Mouse (Mus musculus) MEL (cell line): ENCODE measurements around the gene Fscn3. TPM values are rescaled to one million over a fixed set of nuclear protein-coding genes. Genes with fewer than 3 reads are reported as not detected.

Experiments
- DNase-seq: peaks from one replicate; pipeline ENCODE4 v3.0.0; 2011; ENCODE audit warnings: low read depth, low spot score
- H3K27ac ChIP-seq: 2 replicates; pipeline ENCODE4 v1.5.1; 2012; ENCODE audit warnings: low read depth, mild to moderate bottlenecking, control low read depth, low read length, moderate library complexity; ENCODE audit not compliant: control insufficient read depth
- H3K27me3 ChIP-seq, 2 experiments: fragments of 150-350 bp in 1 of 2; sonication (generic) in 1 of 2; 2 replicates each; pipeline ENCODE4 v1.6.1; 2012; ENCODE audit warnings: low read length in 2 of 2, mild to moderate bottlenecking in 2 of 2, improper control_type of control experiment in 1 of 2, moderate library complexity in 1 of 2; ENCODE audit not compliant: insufficient read depth in 2 of 2, control insufficient read depth in 1 of 2
- H3K36me3 ChIP-seq, 2 experiments: 2 replicates each; pipeline ENCODE4 v1.6.1; 2012 to 2014; ENCODE audit warnings: low read length in 2 of 2, improper control_type of control experiment in 1 of 2, inconsistent platforms in 1 of 2, mild to moderate bottlenecking in 1 of 2; ENCODE audit not compliant: insufficient read depth in 2 of 2, control insufficient read depth in 1 of 2
- H3K4me1 ChIP-seq, 2 experiments: fragments of 150-350 bp in 1 of 2; sonication (generic) in 1 of 2; 2 replicates each; pipeline ENCODE4 v1.6.1; 2012; ENCODE audit warnings: low read length in 2 of 2, improper control_type of control experiment in 1 of 2, mild to moderate bottlenecking in 1 of 2; ENCODE audit not compliant: insufficient read depth in 2 of 2, control insufficient read depth in 1 of 2
- H3K4me3 ChIP-seq, 2 experiments: fragments of 150-350 bp in 1 of 2; sonication (generic) in 1 of 2; 2 replicates each; pipeline ENCODE4 v1.5.1; 2012; ENCODE audit warnings: low read depth in 2 of 2, low read length in 2 of 2, mild to moderate bottlenecking in 2 of 2, moderate library complexity in 2 of 2, control low read depth in 1 of 2, improper control_type of control experiment in 1 of 2; ENCODE audit not compliant: control insufficient read depth in 1 of 2, insufficient read depth in 1 of 2
- H3K79me2 ChIP-seq: 2 replicates; pipeline ENCODE4 v1.6.1; 2012; ENCODE audit warnings: mild to moderate bottlenecking, low read length, moderate library complexity; ENCODE audit not compliant: control insufficient read depth, poor library complexity, insufficient read depth
- H3K9ac ChIP-seq: 2 replicates; pipeline ENCODE4 v1.6.1; 2012; ENCODE audit warnings: low read depth, mild to moderate bottlenecking, control low read depth, low read length, moderate library complexity; ENCODE audit not compliant: control insufficient read depth, poor library complexity, severe bottlenecking
- H3K9me3 ChIP-seq: fragments of 150-350 bp; sonication (generic); replicated peaks from 2 replicates; pipeline ENCODE4 v1.6.1; 2012; ENCODE audit warnings: mild to moderate bottlenecking, low read length, improper control_type of control experiment, moderate library complexity; ENCODE audit not compliant: insufficient read depth
- E2F4 ChIP-seq: IDR thresholded peaks from 2 replicates; pipeline ENCODE4 v1.6.1; 2011; ENCODE audit warnings: low read depth, low read length, improper control_type of control experiment, borderline replicate concordance
- ELF1 ChIP-seq: IDR thresholded peaks from 2 replicates; pipeline ENCODE4 v1.6.1; 2014; ENCODE audit warnings: low read depth, mild to moderate bottlenecking, inconsistent platforms, low read length, improper control_type of control experiment, moderate library complexity
- EP300 ChIP-seq, 2 experiments: IDR thresholded peaks; 2 replicates each; pipeline ENCODE4 v1.6.1; 2011; ENCODE audit warnings: improper control_type of control experiment in 2 of 2, low read length in 2 of 2, low read depth in 1 of 2, mild to moderate bottlenecking in 1 of 2
- GATA1 ChIP-seq: IDR thresholded peaks from 2 replicates; pipeline ENCODE4 v1.6.1; 2011; ENCODE audit warnings: low read depth, low read length, improper control_type of control experiment
- HCFC1 ChIP-seq: IDR thresholded peaks from 2 replicates; pipeline ENCODE4 v1.6.1; 2012; ENCODE audit warnings: low read depth, mild to moderate bottlenecking, inconsistent platforms, low read length, improper control_type of control experiment, moderate library complexity
- MAFK ChIP-seq: IDR thresholded peaks from 2 replicates; pipeline ENCODE4 v1.6.1; 2011; ENCODE audit warnings: low read depth, mild to moderate bottlenecking, low read length, improper control_type of control experiment, borderline replicate concordance
- MAX ChIP-seq: IDR thresholded peaks from 2 replicates; pipeline ENCODE4 v1.6.1; 2011; ENCODE audit warnings: low read length, improper control_type of control experiment
- MEF2A ChIP-seq: IDR thresholded peaks from 2 replicates; pipeline ENCODE4 v1.6.1; 2014; ENCODE audit warnings: low read depth, mild to moderate bottlenecking, inconsistent platforms, low read length, improper control_type of control experiment; ENCODE audit not compliant: poor library complexity, insufficient replicate concordance, severe bottlenecking; ENCODE audit errors: extremely low read depth
- MYB ChIP-seq: IDR thresholded peaks from 2 replicates; pipeline ENCODE4 v1.6.1; 2011; ENCODE audit warnings: mild to moderate bottlenecking, low read depth, low read length, improper control_type of control experiment
- POLR2AphosphoS5 ChIP-seq: IDR thresholded peaks from 2 replicates; pipeline ENCODE4 v1.6.1; 2012; ENCODE audit warnings: low read depth, borderline replicate concordance, mild to moderate bottlenecking, inconsistent platforms, low read length, moderate library complexity, mixed read lengths
- SMC3 ChIP-seq: IDR thresholded peaks from 2 replicates; pipeline ENCODE4 v1.6.1; 2011; ENCODE audit warnings: low read depth, low read length, improper control_type of control experiment
- TAL1 ChIP-seq: IDR thresholded peaks from 2 replicates; pipeline ENCODE4 v1.6.1; 2012; ENCODE audit warnings: mild to moderate bottlenecking, inconsistent platforms, low read length, moderate library complexity, mixed read lengths
- TBP ChIP-seq: IDR thresholded peaks from 2 replicates; pipeline ENCODE4 v1.8.0; 2011; ENCODE audit warnings: low read depth, low read length, improper control_type of control experiment
- UBTF ChIP-seq: IDR thresholded peaks from 2 replicates; pipeline ENCODE4 v1.6.1; 2012; ENCODE audit warnings: low read depth, mild to moderate bottlenecking, inconsistent platforms, low read length, improper control_type of control experiment, moderate library complexity, borderline replicate concordance; ENCODE audit not compliant: insufficient read depth
- USF1 ChIP-seq: IDR thresholded peaks from 2 replicates; pipeline ENCODE4 v1.6.1; 2014; ENCODE audit warnings: low read depth, mild to moderate bottlenecking, inconsistent platforms, low read length, improper control_type of control experiment, moderate library complexity
- ZC3H11A ChIP-seq: IDR thresholded peaks from 2 replicates; pipeline ENCODE4 v1.6.1; 2012; ENCODE audit warnings: low read depth, mild to moderate bottlenecking, inconsistent platforms, low read length, improper control_type of control experiment
- ZKSCAN1 ChIP-seq: IDR thresholded peaks from 2 replicates; pipeline ENCODE4 v1.6.1; 2012; ENCODE audit warnings: low read depth, mild to moderate bottlenecking, inconsistent platforms, low read length, improper control_type of control experiment, moderate library complexity
- polyA plus RNA-seq, 2 experiments: library from polyadenylated mRNA; stranded (reverse) in 1 of 2; unstranded in 1 of 2; fragments of >175 nt in 1 of 2; fragments of >200 nt in 1 of 2; gene quantifications; 2 replicates each; pipeline versions ENCODE4 v1.2.1 to v1.2.4; 2012; ENCODE audit warnings: low replicate concordance in 2 of 2, low read depth in 1 of 2; ENCODE audit not compliant: insufficient read length in 2 of 2, insufficient read depth in 1 of 2, missing spikeins in 1 of 2
- total RNA-seq: library from RNA; depleted of rRNA; stranded (reverse); fragments of 300-350 nt; gene quantifications from 2 replicates; pipeline ENCODE4 v1.2.3, GENCODE M21; 2012

Fscn3 gene
- total and polyA plus RNA-seq, 3 experiments = not detected

- H3K4me1 ChIP-seq = peaks cover 27 to 29% of the 10 kb centered on the region in 2 experiments
- no peaks in the 10 kb centered on the region for H3K27me3 ChIP-seq
- H3K79me2 ChIP-seq = peaks cover 77% of the 10 kb centered on the region
- no peak overlapping the region for H3K9ac ChIP-seq
- H3K36me3 ChIP-seq = peaks cover 35 to 61% of the 10 kb centered on the region in 2 experiments
- TF ChIP-seq MYB (no peak), MAX (no peak), TAL1 (no peak), GATA1 (no peak), ZKSCAN1 (no peak), HCFC1 (no peak), EP300 (IDR thresholded peaks at IDR 0.05; ENCODE audit: low read depth in 1 of 2, low read length in 2 of 2) (no peak), MEF2A (no peak), ELF1 (no peak), E2F4 (no peak), MAFK (no peak), SMC3 (no peak), TBP (no peak), UBTF (no peak), USF1 (no peak)
- H3K27ac ChIP-seq = no peak overlapping the region
- no peak overlapping the region for H3K4me3 ChIP-seq
- DNase-seq = no peak
- no peaks in the 10 kb centered on the region for H3K9me3 ChIP-seq
These were observed 58.4 kb downstream of the Fscn3 start for GRCm38 (mm10) chr6:28486008-28486407.

GRCm38 (mm10) chr6:28486471-28486870 lies 58.9 kb downstream of the Fscn3 start:
- no peak overlapping the region for H3K4me3 ChIP-seq
- peaks cover 25 to 29% of the 10 kb centered on the region in 2 experiments for H3K4me1 ChIP-seq
- peaks cover 36 to 61% of the 10 kb centered on the region in 2 experiments for H3K36me3 ChIP-seq
- H3K27ac ChIP-seq = no peak overlapping the region
- no peak for TF ChIP-seq MEF2A
- TF ChIP-seq HCFC1 = no peak
- no peak for TF ChIP-seq POLR2AphosphoS5
- no peak for TF ChIP-seq ZC3H11A
- H3K9ac ChIP-seq = no peak overlapping the region
- DNase-seq = no peak
- no peaks in the 10 kb centered on the region for H3K27me3 ChIP-seq
- H3K79me2 ChIP-seq = peaks cover 76% of the 10 kb centered on the region
- no peaks in the 10 kb centered on the region for H3K9me3 ChIP-seq
